Mouse (Mus musculus): ENCODE measurements at regions not wholly inside any gene's neighbourhood (a gene's known extent, or its start where the extent isn't known, plus 50 kb on each side); places are given as distances from the start of the nearest gene placed in this dataset.

GRCm38 (mm10) chr4:35284611-35285010 is 58.6 kb upstream of the C9orf72 start:
- no peaks in the 10 kb centered on the region for H3K9me3 ChIP-seq (ENCODE audit: control insufficient read depth, low read length)
- no peak for ATAC-seq (ENCODE audit: low FRiP score, low read depth)
- no peak for TF ChIP-seq POLR2A (IDR thresholded peaks at IDR 0.05; ENCODE audit: borderline replicate concordance, extremely low read depth, insufficient read depth, insufficient read length)

More at GRCm38 (mm10) chr4:35284611-35285010, 58.6 kb upstream of the C9orf72 start:
- no peaks in the 10 kb centered on the region for H3K4me1 ChIP-seq (ENCODE audit: control insufficient read depth, insufficient read depth, low read length)
- no peak overlapping the region for H3K4me2 ChIP-seq (replicated peaks; ENCODE audit: low read depth, low read length, severe bottlenecking)
- DNase-seq (ENCODE audit: low spot score), result no peak
- H3K27ac ChIP-seq (replicated peaks; ENCODE audit: low read depth, low read length), result no peak overlapping the region
- no peaks in the 10 kb centered on the region for H3K27me3 ChIP-seq (ENCODE audit: control insufficient read depth, insufficient read depth, low read length)
- no peaks in the 10 kb centered on the region for H3K36me3 ChIP-seq (ENCODE audit: control insufficient read depth, insufficient read depth, low read length)
- no peak overlapping the region for H3K9ac ChIP-seq (ENCODE audit: low read depth, low read length, severe bottlenecking)
- no peak overlapping the region for H3K4me3 ChIP-seq (replicated peaks; ENCODE audit: low read length)
